ENCODE assay signal across 22 mouse cellular contexts in the genomic region with DNA sequence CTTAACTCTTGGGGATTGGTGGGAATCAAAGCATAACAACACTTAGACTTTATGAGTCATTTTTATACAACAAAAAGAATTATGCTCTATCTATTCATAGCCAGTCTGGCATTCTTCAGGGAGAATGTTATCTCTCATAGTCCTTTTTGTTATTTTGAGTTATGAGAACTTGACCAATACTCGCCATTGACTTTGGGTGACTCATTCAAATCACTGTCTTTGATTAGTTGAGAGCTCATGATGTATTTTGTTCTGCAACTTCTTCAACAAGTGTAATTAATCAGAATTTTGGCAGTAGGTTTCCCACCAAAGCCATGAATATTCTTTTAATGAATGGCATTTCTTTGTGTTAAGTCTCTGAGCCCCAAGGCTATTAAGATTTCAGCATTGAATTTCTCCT.
DNase-seq lines count a peak whose midpoint lies in the region; TF ChIP-seq lines count a peak whose summit lies in the region.
"Had no signal": no experiment of that assay in that cellular context is flagged by ENCODE, and none has a peak within 500 bp of the region (broad histone marks: within the 10 kb centered on the region; RNA-seq: fewer than 3 reads in every experiment).

No protein-coding gene starts in this region.

- no peaks in the 10 kb centered on the region for H3K36me3 ChIP-seq in kidney, adult 2 months (ENCODE audit: control insufficient read depth, insufficient read depth, low read length)
- H3K36me3 ChIP-seq: G1E had no signal

- H3K4me3 ChIP-seq in kidney, adult 2 months (ENCODE audit: insufficient read depth, low read depth, low read length) = no peak overlapping the region

- H3K27ac ChIP-seq in kidney, adult 2 months (ENCODE audit: insufficient read depth, low read depth, low read length) = no peak overlapping the region

- no peaks in the 10 kb centered on the region for H3K4me1 ChIP-seq in kidney, adult 2 months (ENCODE audit: control insufficient read depth, insufficient read depth, low read length)

- TF ChIP-seq CTCF in kidney, adult 2 months (conservative IDR thresholded peaks at IDR 0.05; ENCODE audit: insufficient read depth, insufficient read length, low read depth, low read length) = no peak

- H3K27me3 ChIP-seq in kidney, adult 2 months (replicated peaks; ENCODE audit: control insufficient read depth, insufficient read depth, low read length) = no peaks in the 10 kb centered on the region
- H3K27me3 ChIP-seq: CH12.LX, Patski had no signal

- WGBS in kidney, adult 2 months = 92% methylated on average over 1 of the region's 1 CpGs

- TF ChIP-seq POLR2A in kidney, adult 2 months (IDR thresholded peaks at IDR 0.05; ENCODE audit: low read depth, low read length) = no peak

- DNase-seq in 3T3-L1 (ENCODE audit: low read depth, low spot score) (peak; percentile 27), NIH3T3 (ENCODE audit: low read depth) (peak; percentile 30)
- DNase-seq in Muller cell, postnatal 12 days (ENCODE audit: inconsistent ontology term) = peak; percentile 95
- no peak for DNase-seq in kidney, adult 2 months
- no peak for DNase-seq in thymus, postnatal 10 days (ENCODE audit: low spot score in 2 of 2)
- DNase-seq in neural tube, embryonic 10.5 days (ENCODE audit: extremely low spot score, low spot score) = no peak
- DNase-seq: adrenal gland, adult 2 months; adrenal gland, adult 8-10 months; adrenal gland, postnatal 10 days; adrenal gland, postnatal 14 days; adrenal gland, postnatal 25 days; adrenal gland, postnatal 36 days; B cell, adult 2 months; cerebellum, adult 11 months; cerebellum, adult 11-12 months; cerebellum, adult 18-20 months; cerebellum, adult 2 months; cerebellum, adult 8-10 months; cerebellum, adult 9-10 months had no signal

Comparison
In these comparisons a context has a peak if more than half of its experiments do, and no peak if none do; other contexts are left out.
1. DNase-seq: peak in 3T3-L1 (single experiment), Muller cell, postnatal 12 days (single experiment) and NIH3T3 (single experiment); none in kidney, adult 2 months (single experiment), thymus, postnatal 10 days (0 of 2) and neural tube, embryonic 10.5 days (single experiment).